Mouse (Mus musculus) heart, adult 8-10 months (tissue): ENCODE results near the gene Padi1. TPM values are rescaled to one million over a fixed set of nuclear protein-coding genes. Genes with fewer than 3 reads are reported as not detected.

ENCODE experiments used
- DNase-seq: peaks from one replicate; pipeline ENCODE4 v3.0.0; 2022; ENCODE audit warnings: low spot score
- total RNA-seq, 4 experiments: library from RNA; stranded (reverse); gene quantifications; 2 replicates each; pipeline ENCODE4 v1.2.4; 2022

Padi1 gene
- total RNA-seq, 4 experiments from 2014 or later, result not detected

GRCm38 (mm10) chr4:140862036-140862650 lies 16.6 kb upstream of the Padi1 start:
- DNase-seq, result no peak

DNA sequence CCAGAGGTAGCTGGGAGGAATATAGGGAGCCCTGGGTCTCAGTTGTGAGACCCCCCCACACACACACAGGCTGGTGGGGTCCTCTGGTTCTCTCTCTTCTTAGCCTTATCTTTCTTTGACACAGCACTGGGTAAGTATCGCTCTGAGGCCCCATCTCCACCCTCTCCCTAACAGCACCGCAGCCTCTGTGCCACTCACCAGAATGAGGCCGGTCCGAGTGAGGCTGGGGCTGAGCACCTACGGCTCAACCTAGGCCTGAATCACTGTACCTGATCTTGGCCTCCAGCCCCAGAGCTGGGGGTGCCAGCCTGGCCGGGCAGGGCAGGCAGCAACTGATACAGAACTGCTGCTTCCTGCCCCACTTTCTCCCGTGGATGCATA lies 15.2 kb upstream of the Padi1 start:
- no peak for DNase-seq

DNA sequence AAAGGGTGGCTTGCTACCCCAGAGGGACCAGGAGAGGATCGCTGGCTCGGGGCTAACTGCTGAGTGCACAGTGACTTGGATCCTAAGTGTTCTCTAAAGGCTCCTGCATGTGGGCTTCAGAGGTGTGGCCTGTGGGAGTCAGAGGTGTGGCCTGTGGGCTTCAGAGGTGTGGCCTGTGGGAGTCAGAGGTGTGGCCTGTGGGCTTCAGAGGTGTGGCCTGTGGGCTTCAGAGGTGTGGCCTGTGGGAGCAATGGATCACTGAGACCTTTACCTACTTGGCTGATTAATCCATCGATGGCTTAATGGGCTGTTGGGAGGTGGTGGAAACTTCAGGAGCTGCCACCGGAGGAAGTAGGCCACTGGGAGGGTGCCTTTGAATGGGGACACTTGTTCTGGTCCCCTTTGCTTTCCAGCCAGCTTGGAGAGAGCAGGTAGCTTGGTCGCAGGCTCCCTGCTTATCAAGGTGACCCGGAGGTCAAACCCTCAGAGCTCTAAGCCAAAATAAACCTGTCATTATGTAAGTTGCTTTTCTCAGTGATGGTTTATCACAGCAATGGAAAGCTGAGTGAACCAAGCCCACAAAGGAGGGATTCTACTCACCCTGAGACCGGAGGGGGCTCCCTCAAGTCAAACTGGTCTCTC lies 14.7 kb upstream of the Padi1 start:
- DNase-seq, result no peak

GRCm38 (mm10) chr4:140859291-140859690 lies 13.7 kb upstream of the Padi1 start:
- no peak for DNase-seq

DNA sequence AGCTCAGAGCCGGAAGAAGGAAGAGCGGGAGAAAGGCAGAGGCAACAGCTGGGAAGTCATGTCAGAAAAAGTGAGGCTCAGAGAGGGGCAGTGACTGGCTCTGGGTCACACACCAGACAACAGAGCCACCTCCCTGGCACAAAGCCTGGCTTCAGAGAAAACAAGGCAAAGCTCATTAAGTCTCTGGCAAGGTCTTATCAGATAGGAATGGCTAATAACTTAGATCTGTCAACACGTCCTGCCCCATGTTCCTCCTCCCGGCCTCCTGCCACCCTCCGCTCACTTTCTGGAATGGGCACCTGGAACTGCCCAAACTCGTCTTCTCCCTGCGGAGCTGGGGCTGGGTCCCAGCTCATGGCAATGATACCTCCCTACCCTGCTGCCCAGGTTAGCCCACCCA lies 12.2 kb upstream of the Padi1 start:
- no peak for DNase-seq

DNA sequence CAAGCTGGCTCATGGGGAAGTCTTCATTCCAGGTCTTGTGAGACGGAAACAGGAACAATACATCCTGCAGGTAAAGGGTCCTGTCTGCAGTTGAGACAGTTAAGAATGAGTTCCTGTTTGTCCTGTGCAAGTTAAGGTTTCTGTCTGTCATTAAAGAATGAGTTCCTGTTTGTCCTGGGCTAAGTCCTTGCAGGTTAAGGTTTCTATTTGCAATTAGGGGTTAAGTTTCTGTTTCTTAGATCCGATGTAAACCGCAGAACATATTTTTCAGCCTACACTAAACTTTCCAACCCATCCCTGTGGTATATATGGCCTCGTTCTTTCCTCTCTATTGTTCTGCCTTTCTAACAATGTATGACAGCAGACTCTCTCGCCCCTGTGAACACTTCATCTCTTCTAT lies 11.5 kb upstream of the Padi1 start:
- DNase-seq, result no peak

- DNase-seq, result no peak
These were observed 9.6 kb upstream of the Padi1 start for GRCm38 (mm10) chr4:140855151-140855550.

GRCm38 (mm10) chr4:140854455-140854864 lies 8.9 kb upstream of the Padi1 start:
- no peak for DNase-seq

GRCm38 (mm10) chr4:140853626-140854025 lies 8.0 kb upstream of the Padi1 start:
- no peak for DNase-seq

DNA sequence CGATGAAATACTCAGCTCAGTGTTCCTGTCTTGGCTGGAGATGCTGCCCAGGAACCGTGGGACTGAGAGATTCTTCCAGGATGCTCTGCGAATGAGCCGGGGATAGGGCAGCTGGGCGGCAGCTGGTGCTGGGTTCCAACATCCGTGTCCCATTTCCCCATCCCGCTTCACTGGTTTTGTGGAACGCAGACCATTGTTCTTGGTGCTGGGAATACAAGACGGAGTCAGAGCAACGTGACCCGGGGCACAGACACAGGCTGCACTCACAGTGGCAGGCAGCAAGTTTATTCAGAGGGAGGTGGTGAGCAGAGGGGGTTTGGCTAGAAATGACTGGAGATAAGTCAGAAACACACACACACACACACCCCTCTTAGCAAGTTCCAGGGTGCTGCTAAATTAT lies 3.7 kb upstream of the Padi1 start:
- DNase-seq, result no peak

GRCm38 (mm10) chr4:140844991-140845390 lies 587 bp downstream of the Padi1 start:
- no peak for DNase-seq

DNA sequence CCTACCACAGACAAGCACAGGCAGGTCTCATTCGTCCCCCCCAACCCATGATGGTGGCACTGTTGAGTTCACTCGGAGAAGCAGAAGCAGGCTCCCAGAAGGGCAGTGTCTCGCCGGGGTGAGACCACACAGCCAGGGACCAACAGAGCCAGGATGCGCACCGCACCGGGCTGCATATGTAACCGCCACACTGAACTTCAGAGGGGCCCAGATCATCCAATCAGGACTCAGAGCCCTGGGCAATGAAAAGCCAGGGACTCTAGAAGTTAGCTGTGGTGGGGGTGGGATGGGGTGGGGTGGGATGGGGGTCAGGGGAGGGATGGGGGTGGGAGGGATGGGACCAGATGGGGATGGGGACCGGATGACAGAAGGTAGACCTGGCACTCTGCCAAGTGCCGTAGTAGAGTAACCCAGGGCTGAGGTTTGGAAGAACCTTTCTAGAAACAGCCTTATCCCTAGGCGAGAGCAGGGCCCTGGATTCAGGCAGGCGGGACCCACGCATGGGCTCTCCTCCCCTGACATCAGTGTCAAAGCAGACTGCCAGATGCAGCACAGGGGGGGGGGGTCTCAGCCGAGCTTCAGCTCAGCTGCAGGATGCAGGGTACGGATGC lies 1.8 kb downstream of the Padi1 start:
- no peak for DNase-seq

- no peak for DNase-seq
These were observed 2.7 kb downstream of the Padi1 start for GRCm38 (mm10) chr4:140842909-140843308.

GRCm38 (mm10) chr4:140837879-140838278 lies 7.7 kb downstream of the Padi1 start:
- DNase-seq, result no peak

DNA sequence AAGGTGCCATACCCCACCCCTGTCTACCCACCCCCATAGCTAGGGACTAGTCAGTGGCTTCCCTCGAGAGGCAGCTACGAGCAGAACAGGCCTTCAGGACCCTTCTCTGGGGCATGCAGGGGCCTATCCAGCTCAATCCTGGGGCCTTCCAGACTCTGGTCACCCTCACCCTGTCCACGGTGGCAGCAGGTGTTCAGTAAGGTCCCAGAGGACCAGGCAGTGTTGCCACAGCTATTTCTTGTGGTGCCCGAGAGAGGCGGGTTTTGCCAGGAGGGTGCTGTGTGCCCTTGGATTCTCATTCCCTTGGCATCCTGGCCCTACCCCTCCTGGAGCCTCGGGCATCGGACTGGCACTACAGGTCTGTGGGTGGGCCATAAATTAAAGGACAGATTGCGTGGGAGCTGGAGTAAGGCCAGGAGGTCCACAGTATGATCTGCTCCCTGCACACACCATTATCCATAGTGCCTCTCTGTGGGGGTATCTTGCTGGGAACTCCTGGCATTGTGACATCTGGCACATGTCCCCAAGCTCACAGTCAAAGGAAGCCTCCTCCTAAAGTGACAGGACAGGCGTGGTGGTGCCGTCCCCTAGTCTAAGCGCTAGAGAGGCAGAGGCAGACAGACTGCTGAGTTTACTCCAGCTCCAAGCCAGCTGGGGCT lies 9.2 kb downstream of the Padi1 start:
- no peak for DNase-seq

- no peak for DNase-seq
These were observed 9.9 kb downstream of the Padi1 start for GRCm38 (mm10) chr4:140835682-140836081.

- DNase-seq, result no peak
These were observed 11.1 kb downstream of the Padi1 start for GRCm38 (mm10) chr4:140834327-140834934.

DNA sequence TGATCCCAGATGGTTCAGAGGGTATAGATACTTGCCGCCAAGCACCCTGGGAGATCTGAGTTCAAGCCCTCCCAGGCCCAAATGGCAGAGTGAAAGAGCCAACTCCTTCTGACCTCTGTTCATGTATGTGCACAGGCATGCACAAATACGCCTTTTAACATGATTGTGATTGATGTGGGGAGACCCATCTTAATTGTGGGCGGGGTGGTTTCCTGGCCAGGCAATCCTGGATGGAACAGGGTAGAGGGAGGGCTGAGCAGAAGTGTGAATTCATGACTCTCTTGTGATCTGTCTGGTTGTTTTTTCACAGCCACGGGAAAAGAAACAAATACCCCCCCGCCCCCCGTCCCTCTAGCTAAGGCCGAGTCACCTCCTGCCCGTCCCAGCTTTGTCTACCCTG lies 12.8 kb downstream of the Padi1 start:
- no peak for DNase-seq

GRCm38 (mm10) chr4:140831808-140832207 lies 13.8 kb downstream of the Padi1 start:
- no peak for DNase-seq

DNA sequence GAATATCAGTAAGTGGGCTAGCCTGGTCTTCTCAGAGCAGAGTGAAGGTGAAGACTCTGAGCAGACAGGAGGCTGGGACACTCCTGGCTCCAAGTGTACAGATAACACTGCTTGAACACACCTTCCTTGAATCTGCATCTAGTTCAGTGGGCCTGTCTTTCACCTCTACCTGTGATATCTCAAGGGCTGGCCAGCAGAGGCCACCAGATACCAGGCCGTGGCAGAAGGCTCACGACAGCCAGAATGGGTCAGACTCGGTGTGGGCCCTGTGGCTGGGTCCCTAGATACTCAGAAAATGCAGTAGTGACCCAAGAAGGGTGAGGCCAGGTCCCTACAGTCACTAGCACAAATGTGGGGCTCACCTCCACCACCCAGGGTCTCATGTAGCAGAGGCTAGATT lies 18.3 kb downstream of the Padi1 start:
- no peak for DNase-seq

DNA sequence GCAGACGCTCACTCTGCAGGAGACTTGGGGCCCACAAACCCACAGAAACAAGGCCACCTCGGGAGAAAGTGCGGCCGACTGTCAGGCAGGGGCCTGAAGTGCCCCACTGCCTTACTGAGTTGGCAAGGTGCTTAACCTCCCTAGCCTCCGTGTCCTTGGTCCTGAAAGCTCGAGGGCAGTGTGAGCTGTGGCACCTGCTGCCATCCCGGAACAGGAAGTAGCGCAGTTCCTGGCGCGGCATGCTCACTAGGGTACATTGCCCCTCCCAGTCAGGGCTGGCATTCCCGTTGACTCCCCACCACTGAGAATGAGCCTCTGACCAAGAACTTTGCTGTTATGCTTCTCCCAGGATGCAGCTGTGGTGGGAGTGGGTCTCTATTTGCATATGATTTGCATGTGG lies 19.6 kb downstream of the Padi1 start:
- DNase-seq, result no peak

- no peak for DNase-seq
These were observed 23.6 kb downstream of the Padi1 start for GRCm38 (mm10) chr4:140821988-140822387.
